Mouse (Mus musculus) liver, postnatal 0 days (tissue): ENCODE data around the gene Vegfa.

Experiments
- CTCF ChIP-seq: sonication (generic); IDR thresholded peaks from 2 replicates; pipeline ENCODE4 v1.5.1; 2016; ENCODE audit warnings: antibody characterized with exemption, low read depth
- EP300 ChIP-seq: IDR thresholded peaks from 2 replicates; pipeline ENCODE4 v1.6.1; 2016; ENCODE audit warnings: antibody characterized with exemption, low read depth, mild to moderate bottlenecking

DNA sequence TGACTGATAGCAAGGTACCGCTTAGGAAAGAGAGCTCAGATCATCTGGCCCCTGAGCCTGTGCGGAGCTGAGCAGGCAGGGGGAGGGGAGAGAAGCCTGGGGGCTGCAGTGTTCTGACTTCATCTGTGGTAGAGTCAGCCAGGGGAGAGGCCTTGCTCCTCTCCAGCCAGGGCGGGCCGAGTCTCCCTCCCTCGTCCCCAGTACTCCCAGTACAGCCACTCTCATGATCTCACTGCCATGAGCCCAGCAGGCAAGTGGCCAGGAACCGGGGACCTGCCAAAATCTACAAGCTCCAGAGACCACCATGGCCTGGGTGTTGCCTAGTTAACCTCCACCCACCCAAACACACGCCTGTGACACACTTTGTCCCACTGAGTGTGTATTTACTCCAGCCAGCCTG is 49.5 kb upstream of the Vegfa start:
- TF ChIP-seq CTCF, result no peak
- TF ChIP-seq EP300, result no peak
